Mouse (Mus musculus): Measurements from ENCODE around the gene Gm5269. TPM values are rescaled to one million over a fixed set of nuclear protein-coding genes. Genes with fewer than 3 reads are reported as not detected.
A peak's percentile ranks its signal among the peaks of the same experiment; 100 is the strongest.

Gene Gm5269
- not detected in 2 replicates for polyA plus RNA-seq (2016; fragmentation: Nextera tagmentation; extraction: Ambion mirVana)

DNA sequence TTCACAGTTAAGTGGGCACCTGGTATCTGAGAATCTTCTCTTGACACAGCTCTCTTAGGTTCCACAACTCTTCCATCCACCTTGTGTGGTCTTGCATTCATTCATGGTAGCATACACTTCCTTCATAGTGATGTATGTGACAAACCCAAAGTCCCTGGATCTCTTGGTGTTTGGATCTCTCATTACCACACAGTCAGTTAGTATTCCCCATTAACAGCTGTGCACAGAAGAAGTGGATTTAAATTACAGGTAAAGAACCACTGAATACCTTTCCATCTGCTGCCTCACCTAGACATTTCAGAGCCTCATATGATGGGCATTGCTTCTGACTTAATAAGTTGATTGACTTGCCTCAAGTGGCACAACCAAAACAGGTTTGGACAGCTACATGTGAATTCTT, at the start of gene Gm5269:
Gm5269 (minus strand) TSS at position 101 of the 400 bp plus-strand sequence.
- H3K4me3 ChIP-seq: no peak within 1 kb of the TSS
- DNase-seq (ENCODE audit: low spot score): no peak
- H3K27me3 ChIP-seq (ENCODE audit: insufficient read depth, poor library complexity, severe bottlenecking): no peaks in the 10 kb centered on the region
- H3K36me3 ChIP-seq: no peaks in the 10 kb centered on the region
- H3K27ac ChIP-seq: no peak within 1 kb of the TSS
- no peaks in the 10 kb centered on the region for H3K9me3 ChIP-seq
- no peaks in the 10 kb centered on the region for H3K4me1 ChIP-seq (replicated peaks)

DNA sequence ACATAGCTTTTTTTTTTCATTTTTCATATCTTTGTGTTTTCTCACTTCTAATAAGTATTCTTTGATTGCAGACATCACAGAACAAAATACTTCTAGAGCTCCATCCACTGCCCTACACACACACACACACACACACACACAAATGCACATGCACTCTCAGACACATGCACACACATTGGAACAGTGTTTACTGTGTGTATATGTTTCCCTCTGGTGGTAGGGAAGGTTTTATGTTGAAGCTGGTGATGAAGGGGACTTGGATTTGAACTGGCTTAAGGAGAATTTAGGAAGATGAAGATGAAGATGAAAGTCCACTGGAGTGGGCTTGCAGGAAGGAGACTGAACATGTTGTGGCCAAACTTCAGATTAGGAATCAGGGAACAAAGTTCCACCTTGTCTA, 41.1 kb upstream of the Gm5269 start:
- DNase-seq (ENCODE audit: low spot score): no peak
- H3K4me3 ChIP-seq: no peak overlapping the region
- H3K4me1 ChIP-seq (replicated peaks): peaks cover 4% of the 10 kb centered on the region; the same call in 1 of the 2 replicates
- H3K36me3 ChIP-seq: no peaks in the 10 kb centered on the region
- peaks cover 19% of the 10 kb centered on the region for H3K27me3 ChIP-seq (ENCODE audit: insufficient read depth, poor library complexity, severe bottlenecking)
- H3K27ac ChIP-seq: no peak overlapping the region
- H3K9me3 ChIP-seq: no peaks in the 10 kb centered on the region

DNA sequence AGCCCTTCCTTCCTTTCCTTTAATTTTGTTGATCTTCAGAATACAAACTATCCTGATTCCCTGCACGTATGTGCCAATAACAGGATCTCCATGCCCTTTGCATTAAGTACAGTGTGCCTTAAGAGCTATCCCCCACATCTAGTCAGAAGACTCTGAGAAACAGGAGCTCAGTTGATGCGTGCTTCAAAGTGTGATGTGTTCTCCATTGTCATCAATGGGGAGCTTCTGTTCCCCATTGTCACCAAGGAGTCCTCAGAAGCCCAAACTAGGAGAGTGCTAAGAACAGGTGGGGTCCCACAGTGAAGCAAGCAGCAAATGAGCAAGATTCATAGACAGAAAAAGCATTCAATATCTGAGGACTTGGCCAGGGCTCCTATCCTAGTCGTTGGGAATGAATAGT, 36.8 kb upstream of the Gm5269 start:
- Histone ChIP-seq H3K36me3 (no peaks in the 10 kb centered on the region), H3K27ac (no peak overlapping the region), H3K4me3 (no peak overlapping the region), H3K9me3 (no peaks in the 10 kb centered on the region), H3K4me1 (replicated peaks) (peaks cover 8% of the 10 kb centered on the region; the same call in 1 of the 2 replicates), H3K27me3 (ENCODE audit: insufficient read depth, poor library complexity, severe bottlenecking) (peaks cover 35% of the 10 kb centered on the region)
- DNase-seq (ENCODE audit: low spot score): no peak
- 52% methylated on average over 3 of the region's 3 CpGs for WGBS

DNA sequence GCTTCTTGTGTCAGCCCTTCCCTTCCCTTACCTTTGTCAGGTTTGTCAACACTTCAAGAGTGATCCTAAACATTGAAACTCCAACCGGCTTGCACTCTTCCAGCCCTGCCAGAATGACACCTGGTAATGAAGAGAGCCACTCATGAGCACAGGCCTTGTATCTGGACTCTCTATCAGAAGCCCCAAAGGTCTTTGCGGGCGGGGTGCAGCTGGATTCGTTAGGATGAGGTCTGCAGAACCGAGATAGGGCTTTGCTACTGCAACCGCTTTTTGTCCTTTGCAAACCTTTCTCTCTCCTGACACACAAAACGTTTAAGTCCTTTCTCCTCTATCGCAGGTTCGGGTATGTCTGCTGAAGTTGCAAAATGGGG, 36.3 kb upstream of the Gm5269 start, which contains the start of gene Slc40a1:
Slc40a1 (minus strand) TSS at position 131 of the 371 bp plus-strand sequence.
- peaks cover 35% of the 10 kb centered on the region for H3K27me3 ChIP-seq (ENCODE audit: insufficient read depth, poor library complexity, severe bottlenecking)
- H3K4me3 ChIP-seq: peak within 1 kb of the TSS; percentile 69
- peak within 1 kb of the TSS; percentile 79 for H3K27ac ChIP-seq
- no peaks in the 10 kb centered on the region for H3K36me3 ChIP-seq
- no peak for DNase-seq (ENCODE audit: low spot score)
- WGBS: 17% methylated on average over 9 of the region's 9 CpGs
- peaks cover 8% of the 10 kb centered on the region; the same call in 1 of the 2 replicates for H3K4me1 ChIP-seq (replicated peaks)
- no peaks in the 10 kb centered on the region for H3K9me3 ChIP-seq

DNA sequence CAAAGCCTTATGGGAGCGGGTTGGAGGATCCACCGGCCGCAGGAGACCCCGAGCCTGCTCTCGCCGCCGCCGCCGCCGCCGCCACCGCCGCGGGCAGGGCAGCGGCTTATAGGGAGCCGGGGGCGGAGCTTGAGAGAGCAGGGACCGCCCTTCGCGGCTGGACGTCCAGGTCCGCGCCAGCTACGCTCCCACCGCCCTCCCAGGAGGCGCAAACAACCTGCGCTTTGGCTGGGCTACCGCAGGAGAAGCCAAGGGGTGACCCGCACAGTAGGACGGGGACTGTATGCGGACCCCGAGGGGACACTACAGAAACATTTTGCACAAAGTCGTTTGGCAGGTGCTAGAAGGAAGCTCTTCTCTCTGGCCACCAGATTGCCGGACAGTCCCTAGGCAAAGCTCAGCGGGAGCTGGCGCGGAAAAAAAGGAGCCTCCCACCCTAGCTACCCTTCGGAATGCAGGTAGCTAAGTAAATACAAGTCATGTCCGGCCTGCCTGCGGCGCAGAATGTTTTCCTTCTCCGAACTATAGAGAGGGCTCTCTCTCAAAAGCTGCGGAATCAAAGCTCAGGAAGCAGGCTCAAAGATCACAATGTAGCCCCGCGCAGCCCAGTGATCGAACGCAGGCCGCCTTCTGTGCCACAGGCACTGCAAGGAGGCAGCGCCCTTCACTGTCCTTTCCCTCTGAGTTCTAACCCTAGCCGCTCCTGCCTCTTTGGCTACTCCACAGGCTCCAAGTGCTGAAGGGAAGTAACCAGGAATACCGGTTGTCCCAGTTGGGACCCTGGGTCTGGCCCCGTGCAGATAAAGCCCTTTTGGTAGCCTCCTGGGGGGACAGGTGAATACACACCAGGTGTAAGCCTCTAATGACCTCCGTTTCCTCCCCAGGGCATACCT, 35.7 kb upstream of the Gm5269 start:
- H3K4me1 ChIP-seq (replicated peaks): peaks cover 8% of the 10 kb centered on the region; the same call in 1 of the 2 replicates
- H3K9me3 ChIP-seq: no peaks in the 10 kb centered on the region
- peak overlapping the region; percentile 69 for H3K4me3 ChIP-seq
- peaks cover 35% of the 10 kb centered on the region for H3K27me3 ChIP-seq (ENCODE audit: insufficient read depth, poor library complexity, severe bottlenecking)
- H3K27ac ChIP-seq: peak overlapping the region; percentile 79
- peak; percentile 81 for DNase-seq (ENCODE audit: low spot score)
- no peaks in the 10 kb centered on the region for H3K36me3 ChIP-seq
- under 1% methylated on average over 53 of the region's 53 CpGs for WGBS

DNA sequence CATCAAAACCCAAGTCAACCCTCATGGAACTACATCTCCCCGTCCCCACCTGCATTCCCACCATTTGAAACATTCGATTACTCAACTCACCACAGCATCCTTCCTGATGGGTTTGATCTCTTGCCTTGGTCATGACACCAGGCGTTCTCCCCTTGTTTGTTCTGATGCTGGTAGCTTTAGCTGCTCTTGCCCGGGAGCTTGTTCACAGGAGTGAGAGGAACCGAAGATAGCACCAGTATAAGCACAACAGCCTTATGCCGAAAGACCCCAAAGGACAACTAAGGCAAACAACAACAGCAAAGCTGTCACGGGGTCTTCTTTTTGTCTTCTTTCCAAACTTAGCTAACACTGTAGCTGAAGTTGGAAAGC, 35.0 kb upstream of the Gm5269 start:
- peaks cover 35% of the 10 kb centered on the region for H3K27me3 ChIP-seq (ENCODE audit: insufficient read depth, poor library complexity, severe bottlenecking)
- peak overlapping the region; percentile 69 for H3K4me3 ChIP-seq
- no peak for DNase-seq (ENCODE audit: low spot score)
- H3K4me1 ChIP-seq (replicated peaks): peaks cover 8% of the 10 kb centered on the region; the same call in 1 of the 2 replicates
- H3K27ac ChIP-seq: peak overlapping the region; percentile 79
- no peaks in the 10 kb centered on the region for H3K36me3 ChIP-seq
- no peaks in the 10 kb centered on the region for H3K9me3 ChIP-seq
- WGBS: 11% methylated on average over 7 of the region's 7 CpGs

DNA sequence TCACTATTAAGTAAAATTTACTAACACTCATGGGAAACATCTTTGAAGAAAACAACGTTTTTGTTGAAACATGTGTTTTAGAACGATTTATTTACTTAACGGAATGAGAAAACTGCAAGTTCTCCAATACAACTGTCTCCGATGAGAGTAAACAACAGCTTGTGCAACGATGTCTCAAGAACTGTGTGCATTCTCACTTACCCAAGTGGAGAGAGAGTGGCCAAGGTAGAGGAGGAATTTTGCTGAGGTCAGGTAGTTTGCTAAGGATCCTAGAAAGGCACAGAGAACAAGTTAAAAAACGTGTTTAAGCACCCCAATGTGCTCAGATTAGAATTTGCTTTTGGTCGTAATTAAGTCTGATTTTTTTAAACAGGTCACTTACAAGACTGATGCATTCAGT, 34.4 kb upstream of the Gm5269 start:
- Histone ChIP-seq H3K27me3 (ENCODE audit: insufficient read depth, poor library complexity, severe bottlenecking) (peaks cover 35% of the 10 kb centered on the region), H3K9me3 (no peaks in the 10 kb centered on the region), H3K36me3 (no peaks in the 10 kb centered on the region), H3K4me3 (no peak overlapping the region), H3K27ac (no peak overlapping the region), H3K4me1 (replicated peaks) (peaks cover 8% of the 10 kb centered on the region; the same call in 1 of the 2 replicates)
- no peak for DNase-seq (ENCODE audit: low spot score)
- WGBS: 70% methylated on average over 7 of the region's 7 CpGs

DNA sequence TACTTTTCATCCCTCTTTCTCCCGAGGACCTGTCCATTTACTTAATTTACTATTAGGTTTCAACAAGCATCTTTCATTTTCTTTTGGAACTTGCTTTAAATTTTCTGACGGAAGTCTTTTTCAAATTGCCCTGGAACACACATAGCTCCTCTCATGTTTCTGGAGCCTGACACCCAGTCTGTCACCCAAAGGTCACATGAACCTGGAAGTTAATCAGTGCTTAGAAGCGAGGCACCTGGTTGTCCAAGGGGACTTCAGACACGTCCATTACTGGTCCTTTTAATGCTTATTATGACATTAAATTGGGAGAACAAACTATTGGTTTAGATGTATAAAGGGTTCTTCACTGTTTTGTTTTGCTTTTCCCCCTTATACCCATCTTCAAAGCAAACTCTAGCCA, 33.2 kb upstream of the Gm5269 start:
- peaks cover 8% of the 10 kb centered on the region; the same call in 1 of the 2 replicates for H3K4me1 ChIP-seq (replicated peaks)
- H3K9me3 ChIP-seq: no peaks in the 10 kb centered on the region
- H3K4me3 ChIP-seq: no peak overlapping the region
- no peaks in the 10 kb centered on the region for H3K36me3 ChIP-seq
- no peak overlapping the region for H3K27ac ChIP-seq
- H3K27me3 ChIP-seq (ENCODE audit: insufficient read depth, poor library complexity, severe bottlenecking): peaks cover 35% of the 10 kb centered on the region
- DNase-seq (ENCODE audit: low spot score): no peak
- WGBS: 77% methylated on average over 4 of the region's 4 CpGs

DNA sequence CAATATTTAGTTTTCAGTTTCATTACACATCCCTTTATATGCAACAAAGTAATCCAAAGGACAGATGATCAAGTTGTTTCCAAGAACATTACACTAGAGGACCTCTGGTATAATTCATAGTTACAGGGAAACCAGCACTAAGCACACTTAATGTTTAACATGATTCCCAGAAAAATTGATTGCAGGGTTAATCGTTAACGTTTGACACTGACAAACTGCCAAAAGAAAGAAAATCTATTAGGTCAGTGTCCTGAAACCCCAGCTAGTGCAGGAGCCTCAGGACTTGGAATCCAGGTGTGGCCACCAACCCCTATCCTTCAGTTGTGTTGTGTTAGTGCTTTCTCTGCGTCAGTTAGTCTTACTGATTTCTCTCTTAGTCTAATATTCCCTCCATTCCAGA, 30.6 kb upstream of the Gm5269 start:
- Histone ChIP-seq H3K4me1 (replicated peaks) (no peaks in the 10 kb centered on the region), H3K36me3 (no peaks in the 10 kb centered on the region), H3K27me3 (ENCODE audit: insufficient read depth, poor library complexity, severe bottlenecking) (peaks cover 14% of the 10 kb centered on the region), H3K27ac (no peak overlapping the region), H3K4me3 (no peak overlapping the region), H3K9me3 (no peaks in the 10 kb centered on the region)
- DNase-seq (ENCODE audit: low spot score): no peak
- 91% methylated on average over 3 of the region's 3 CpGs for WGBS

DNA sequence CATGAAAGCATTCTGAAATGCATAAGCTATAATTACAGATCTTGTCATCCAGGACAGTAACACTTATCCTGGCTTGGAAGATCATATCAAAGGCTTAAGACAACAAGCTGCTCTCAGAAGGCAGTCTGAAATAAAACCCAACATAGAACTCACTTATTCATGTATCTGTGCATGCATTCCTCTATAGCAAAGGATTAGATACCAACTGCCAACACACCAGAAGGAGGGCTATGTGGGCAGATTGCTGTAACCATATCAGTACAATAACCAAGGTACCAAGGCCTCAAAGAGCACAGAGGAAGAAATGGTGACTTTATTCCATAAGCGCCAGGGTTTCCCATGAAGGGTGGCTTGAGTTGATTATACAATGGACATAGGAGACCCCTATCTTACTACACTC, 29.7 kb upstream of the Gm5269 start:
- no peak overlapping the region for H3K27ac ChIP-seq
- WGBS: 91% methylated on average over 1 of the region's 1 CpGs
- no peak for DNase-seq (ENCODE audit: low spot score)
- H3K27me3 ChIP-seq (ENCODE audit: insufficient read depth, poor library complexity, severe bottlenecking): peaks cover 11% of the 10 kb centered on the region
- no peaks in the 10 kb centered on the region for H3K4me1 ChIP-seq (replicated peaks)
- H3K9me3 ChIP-seq: no peaks in the 10 kb centered on the region
- H3K36me3 ChIP-seq: no peaks in the 10 kb centered on the region
- no peak overlapping the region for H3K4me3 ChIP-seq

DNA sequence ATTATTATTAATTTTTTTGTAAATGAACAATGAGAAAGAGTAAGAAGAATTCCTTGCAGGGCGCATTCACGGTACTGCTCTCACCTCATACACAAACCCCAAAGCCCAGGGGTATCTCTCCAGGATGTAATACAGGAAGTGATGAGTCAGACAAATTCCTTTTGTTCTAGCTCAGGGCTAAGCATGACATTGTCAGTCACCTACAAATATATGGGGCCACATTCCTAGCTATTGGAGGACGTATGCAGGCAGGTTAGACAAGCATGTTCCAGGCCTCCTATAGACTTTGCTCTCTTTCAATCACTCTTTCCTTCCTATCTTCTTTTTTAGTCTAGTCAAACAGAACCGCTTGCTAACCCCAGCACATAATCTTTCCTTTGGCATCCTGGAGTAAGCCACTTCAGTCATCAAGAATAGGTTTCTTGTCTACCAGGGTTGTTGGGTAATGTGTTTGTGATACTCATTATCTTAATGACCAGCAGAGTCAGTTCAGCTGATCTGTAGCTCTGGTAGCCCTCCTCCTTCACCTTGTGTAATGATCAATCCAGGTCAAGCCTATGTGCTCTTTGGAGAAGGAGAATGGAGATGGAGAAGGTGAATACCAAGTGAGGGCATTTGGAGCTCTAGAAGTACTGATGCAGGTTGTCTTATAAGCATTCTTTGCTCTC, 27.2 kb upstream of the Gm5269 start:
- H3K27ac ChIP-seq: no peak overlapping the region
- no peak for DNase-seq (ENCODE audit: low spot score)
- no peaks in the 10 kb centered on the region for H3K36me3 ChIP-seq
- WGBS: 83% methylated on average over 4 of the region's 4 CpGs
- H3K9me3 ChIP-seq: no peaks in the 10 kb centered on the region
- no peaks in the 10 kb centered on the region for H3K4me1 ChIP-seq (replicated peaks)
- H3K27me3 ChIP-seq (ENCODE audit: insufficient read depth, poor library complexity, severe bottlenecking): no peaks in the 10 kb centered on the region
- H3K4me3 ChIP-seq: no peak overlapping the region

DNA sequence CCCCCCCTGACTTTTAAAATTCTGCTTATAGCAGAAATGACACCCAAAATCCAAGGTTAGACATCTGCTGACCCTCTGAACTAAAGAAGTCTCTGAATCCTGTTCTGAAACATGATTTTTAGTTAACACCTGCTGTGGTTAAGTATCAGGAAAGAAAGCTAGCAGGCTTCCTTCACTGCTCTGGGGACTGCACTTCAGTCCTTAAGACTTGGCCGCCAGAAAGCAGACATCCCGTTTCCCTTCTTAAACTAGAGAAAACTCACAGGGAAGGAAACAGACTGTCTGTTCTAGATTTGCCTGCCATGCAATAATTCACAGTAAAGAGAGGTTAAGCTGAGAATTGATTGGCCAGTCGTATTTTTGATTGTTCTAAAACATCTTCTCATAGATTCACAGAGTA, 26.1 kb upstream of the Gm5269 start:
- H3K27ac ChIP-seq: no peak overlapping the region
- H3K9me3 ChIP-seq: no peaks in the 10 kb centered on the region

DNA sequence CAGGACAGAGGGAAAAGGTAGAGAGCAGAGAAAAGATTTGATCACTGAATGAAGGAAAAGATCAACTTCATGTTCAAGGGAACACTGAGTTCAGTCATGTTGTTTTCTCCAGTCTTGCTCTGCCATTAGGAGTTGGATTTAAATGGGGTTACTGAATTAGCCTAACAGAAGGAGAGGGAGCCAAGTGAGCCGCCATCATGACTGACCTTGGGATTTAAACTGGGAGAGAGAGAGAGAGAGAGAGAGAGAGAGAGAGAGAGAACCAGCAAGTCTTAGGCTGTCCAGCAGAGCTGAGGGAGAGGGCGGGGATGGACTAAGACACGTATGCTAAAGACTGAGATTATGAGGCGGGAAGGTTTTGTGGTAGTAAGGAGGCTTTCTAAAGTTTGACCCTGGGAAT, 24.2 kb upstream of the Gm5269 start:
- Histone ChIP-seq H3K4me3 (no peak overlapping the region), H3K4me1 (replicated peaks) (no peaks in the 10 kb centered on the region)
- WGBS: 92% methylated on average over 4 of the region's 4 CpGs

More for the DNA sequence above, 26.1 kb upstream of the Gm5269 start:
- Histone ChIP-seq H3K4me3 (no peak overlapping the region), H3K36me3 (no peaks in the 10 kb centered on the region), H3K27me3 (ENCODE audit: insufficient read depth, poor library complexity, severe bottlenecking) (no peaks in the 10 kb centered on the region), H3K4me1 (replicated peaks) (no peaks in the 10 kb centered on the region)
- WGBS: 83% methylated on average over 3 of the region's 3 CpGs
- no peak for DNase-seq (ENCODE audit: low spot score)

More for the DNA sequence above, 24.2 kb upstream of the Gm5269 start:
- no peaks in the 10 kb centered on the region for H3K36me3 ChIP-seq
- no peak for DNase-seq (ENCODE audit: low spot score)
- no peak overlapping the region for H3K27ac ChIP-seq
- no peaks in the 10 kb centered on the region for H3K9me3 ChIP-seq
- H3K27me3 ChIP-seq (ENCODE audit: insufficient read depth, poor library complexity, severe bottlenecking): no peaks in the 10 kb centered on the region

Data from hindbrain, embryonic 10.5 days (tissue).